Mouse (Mus musculus): ENCODE results near the gene Ogdhl.

The Ogdhl gene

GRCm38 (mm10) chr14:32381066-32381465 is 59.2 kb downstream of the Ogdhl start:
- DNase-seq = peak; percentile 41

GRCm38 (mm10) chr14:32381619-32382018 is 59.8 kb downstream of the Ogdhl start:
- peak; percentile 17 for DNase-seq

- no peak for DNase-seq
These were observed 66.4 kb downstream of the Ogdhl start, which contains the start of gene 1700024G13Rik for GRCm38 (mm10) chr14:32388196-32388595. TSS of gene 1700024G13Rik (minus strand) at chr14:32388391.
